Comparison of ENCODE assay signal across 11 mouse cellular contexts in the genomic region with DNA sequence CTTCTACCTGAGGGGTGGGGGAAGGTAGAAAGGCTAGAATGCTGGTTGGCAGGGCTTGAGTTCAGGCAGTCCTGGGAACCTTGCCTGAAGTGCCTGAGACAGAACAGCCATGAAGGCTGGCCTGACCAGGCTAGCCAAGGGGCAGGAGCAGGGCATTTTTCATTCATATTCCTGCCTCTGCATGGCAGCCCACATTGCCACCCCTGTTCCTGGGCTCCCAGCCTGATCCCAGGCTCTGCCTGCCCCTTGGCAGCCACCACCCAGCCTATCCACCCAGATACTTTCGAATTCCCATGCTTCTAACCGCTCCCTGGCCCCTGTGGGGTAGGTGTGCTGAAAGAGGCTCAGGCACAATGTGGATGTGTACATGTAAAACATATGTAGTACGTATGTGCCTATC. TPM values are rescaled to one million over a fixed set of nuclear protein-coding genes. Genes with fewer than 3 reads are reported as not detected.
DNase-seq lines count a peak whose midpoint lies in the region; ATAC-seq and TF ChIP-seq lines count a peak whose summit lies in the region.
"Had no signal": no experiment of that assay in that cellular context is flagged by ENCODE, and none has a peak within 500 bp of the region (broad histone marks: within the 10 kb centered on the region; RNA-seq: fewer than 3 reads in every experiment).

No protein-coding gene starts in this region.

- H3K9ac ChIP-seq in forebrain, embryonic 12.5 days, result 0 out of 2 replicates have a peak overlapping the region, but pooled peaks have one; percentile 1
- no peak overlapping the region; the same call in 1 of the 2 replicates for H3K9ac ChIP-seq in forebrain, embryonic 16.5 days (replicated peaks; ENCODE audit: low read depth, low read length)
- H3K9ac ChIP-seq in embryonic facial prominence, embryonic 11.5 days (replicated peaks; ENCODE audit: low read length), result 0 out of 2 replicates have a peak overlapping the region, but pooled peaks have one; percentile 18
- no peak overlapping the region for H3K9ac ChIP-seq in limb, embryonic 12.5 days (replicated peaks)

- H3K36me3 ChIP-seq in forebrain, embryonic 12.5 days (replicated peaks), result no peaks in the 10 kb centered on the region
- no peaks in the 10 kb centered on the region for H3K36me3 ChIP-seq in forebrain, embryonic 16.5 days (ENCODE audit: control insufficient read depth, insufficient read depth)
- no peaks in the 10 kb centered on the region for H3K36me3 ChIP-seq in embryonic facial prominence, embryonic 11.5 days (replicated peaks; ENCODE audit: control insufficient read depth, insufficient read depth, low read depth, low read length)
- H3K36me3 ChIP-seq in limb, embryonic 12.5 days, result no peaks in the 10 kb centered on the region

- H3K27ac ChIP-seq in forebrain, embryonic 12.5 days, result peak overlapping the region; percentile 89
- H3K27ac ChIP-seq in forebrain, embryonic 16.5 days (ENCODE audit: low read length), result no peak overlapping the region; the same call in 1 of the 2 replicates
- peak overlapping the region; percentile 88 for H3K27ac ChIP-seq in layer of hippocampus, adult 2 months
- H3K27ac ChIP-seq in embryonic facial prominence, embryonic 11.5 days (replicated peaks; ENCODE audit: low read depth, low read length), result no peak overlapping the region
- H3K27ac ChIP-seq in limb, embryonic 12.5 days, result peak overlapping the region; percentile 93

- no peaks in the 10 kb centered on the region for H3K9me3 ChIP-seq in forebrain, embryonic 12.5 days
- H3K9me3 ChIP-seq in forebrain, embryonic 16.5 days (ENCODE audit: control insufficient read depth, low read length), result no peaks in the 10 kb centered on the region
- no peaks in the 10 kb centered on the region for H3K9me3 ChIP-seq in embryonic facial prominence, embryonic 11.5 days (replicated peaks; ENCODE audit: control insufficient read depth, low read length)
- H3K9me3 ChIP-seq in limb, embryonic 12.5 days, result no peaks in the 10 kb centered on the region

- 90% methylated on average over 3 of the region's 3 CpGs for WGBS in forebrain, embryonic 12.5 days
- WGBS in forebrain, embryonic 16.5 days, result 74% methylated on average over 3 of the region's 3 CpGs
- WGBS in embryonic facial prominence, embryonic 11.5 days, result 93% methylated on average over 3 of the region's 3 CpGs
- WGBS in limb, embryonic 12.5 days, result 88% methylated on average over 3 of the region's 3 CpGs

- ATAC-seq in forebrain, embryonic 12.5 days (ENCODE audit: low FRiP score), result no peak
- no peak for ATAC-seq in forebrain, embryonic 16.5 days
- no peak for ATAC-seq in embryonic facial prominence, embryonic 11.5 days (replicated peaks; ENCODE audit: insufficient number of reproducible peaks, low FRiP score, low TSS enrichment, low read depth)
- no peak for ATAC-seq in limb, embryonic 12.5 days (ENCODE audit: insufficient number of reproducible peaks, insufficient read depth, low FRiP score, low TSS enrichment, low read depth)

- peaks cover 8% of the 10 kb centered on the region for H3K27me3 ChIP-seq in forebrain, embryonic 12.5 days
- H3K27me3 ChIP-seq in forebrain, embryonic 16.5 days (replicated peaks; ENCODE audit: control insufficient read depth, insufficient read depth, low read length), result no peaks in the 10 kb centered on the region
- H3K27me3 ChIP-seq in embryonic facial prominence, embryonic 11.5 days (ENCODE audit: control insufficient read depth, insufficient read depth, low read length), result no peaks in the 10 kb centered on the region
- peaks cover 3% of the 10 kb centered on the region; the same call in 1 of the 2 replicates for H3K27me3 ChIP-seq in limb, embryonic 12.5 days

- 0 out of 2 replicates have a peak overlapping the region, but pooled peaks have one; percentile 37 for H3K4me2 ChIP-seq in forebrain, embryonic 12.5 days
- H3K4me2 ChIP-seq in forebrain, embryonic 16.5 days (ENCODE audit: low read length), result no peak overlapping the region
- no peak overlapping the region for H3K4me2 ChIP-seq in embryonic facial prominence, embryonic 11.5 days (ENCODE audit: low read depth, low read length)
- H3K4me2 ChIP-seq in limb, embryonic 12.5 days, result no peak overlapping the region

- H3K4me1 ChIP-seq in forebrain, embryonic 12.5 days, result peaks cover 38% of the 10 kb centered on the region
- peaks cover 19% of the 10 kb centered on the region for H3K4me1 ChIP-seq in forebrain, embryonic 16.5 days (replicated peaks; ENCODE audit: control insufficient read depth, insufficient read depth, low read length)
- peaks cover 4% of the 10 kb centered on the region; the same call in 1 of the 2 replicates for H3K4me1 ChIP-seq in embryonic facial prominence, embryonic 11.5 days (ENCODE audit: control insufficient read depth, insufficient read depth, low read length)
- peaks cover 34% of the 10 kb centered on the region for H3K4me1 ChIP-seq in limb, embryonic 12.5 days (replicated peaks)

- H3K4me3 ChIP-seq in forebrain, embryonic 12.5 days (replicated peaks), result no peak overlapping the region
- no peak overlapping the region for H3K4me3 ChIP-seq in forebrain, embryonic 16.5 days (replicated peaks; ENCODE audit: low read length)
- H3K4me3 ChIP-seq in layer of hippocampus, adult 2 months, result no peak overlapping the region
- H3K4me3 ChIP-seq in embryonic facial prominence, embryonic 11.5 days (ENCODE audit: low read depth, low read length), result no peak overlapping the region
- no peak overlapping the region for H3K4me3 ChIP-seq in limb, embryonic 12.5 days (replicated peaks)
- H3K4me3 ChIP-seq: erythroblast, embryonic 14.5 days had no signal

- DNase-seq in layer of hippocampus, adult 2 months (ENCODE audit: low spot score in 2 of 2), result peak in 1 of 2 experiments; percentile 35
- no peak for DNase-seq in layer of hippocampus, adult 8-10 months (ENCODE audit: low spot score in 2 of 2)
- DNase-seq in embryonic facial prominence, embryonic 11.5 days (ENCODE audit: low spot score), result no peak
- DNase-seq in neural tube, embryonic 10.5 days (ENCODE audit: extremely low spot score, low spot score), result no peak
- no peak for DNase-seq in urinary bladder, adult 2 months (ENCODE audit: low spot score)
- DNase-seq: adrenal gland, postnatal 10 days had no signal

- no peak for TF ChIP-seq CTCF in layer of hippocampus, adult 2 months (conservative IDR thresholded peaks at IDR 0.05)

RNA-seq across cellular contexts. Expression of a gene that starts 32.3 kb away (rescaled TPM):
- 0.83 TPM in 1 of 2 replicates, not detected in the other for polyA plus RNA-seq in forebrain, embryonic 12.5 days (2016; fragmentation: Nextera tagmentation; extraction: Ambion mirVana)
- 0.46 TPM in 1 of 2 replicates, not detected in the other for polyA plus RNA-seq in forebrain, embryonic 16.5 days (2015; fragmentation: Nextera tagmentation; extraction: Ambion mirVana)
- total RNA-seq in layer of hippocampus, adult 2 months (2021), result not detected
- total RNA-seq in layer of hippocampus, adult 8-10 months (2022), result not detected
- 0.61 TPM in 1 of 2 replicates, not detected in the other for polyA plus RNA-seq in embryonic facial prominence, embryonic 11.5 days (2014; fragmentation: Nextera tagmentation; extraction: Ambion mirVana)
- not detected in 2 replicates for polyA plus RNA-seq in limb, embryonic 12.5 days (2016; fragmentation: Nextera tagmentation; extraction: Ambion mirVana)
- not detected in 2 replicates for polyA plus RNA-seq in urinary bladder, adult 2 months (2012; rRNA removed)
- total RNA-seq: adrenal gland, postnatal 10 days; granulocyte monocyte progenitor cell, adult 5-6 weeks had no signal
- polyA plus RNA-seq: erythroblast, embryonic 14.5 days had no signal

Comparison
In these comparisons a context has a peak if more than half of its experiments do, and no peak if none do; other contexts are left out.
1. H3K27ac ChIP-seq: peak in forebrain, embryonic 12.5 days (single experiment), layer of hippocampus, adult 2 months (single experiment) and limb, embryonic 12.5 days (single experiment); none in forebrain, embryonic 16.5 days (single experiment) and embryonic facial prominence, embryonic 11.5 days (single experiment).
2. H3K9ac ChIP-seq: peak in forebrain, embryonic 12.5 days (single experiment) and embryonic facial prominence, embryonic 11.5 days (single experiment); none in forebrain, embryonic 16.5 days (single experiment) and limb, embryonic 12.5 days (single experiment).